Mouse (Mus musculus) testis, adult 2 months (tissue): Measurements from ENCODE around the gene Phrf1.

Experiments
- CTCF ChIP-seq: fragments of 200-500 bp; IDR thresholded peaks from 2 replicates; pipeline ENCODE4 v1.5.1; 2012; ENCODE audit warnings: low read depth, mild to moderate bottlenecking, inconsistent platforms, low read length, moderate library complexity; ENCODE audit not compliant: control insufficient read depth, insufficient read depth, insufficient replicate concordance
- POLR2A ChIP-seq: fragments of 200-500 bp; IDR thresholded peaks from 2 replicates; pipeline ENCODE4 v1.6.1; 2012; ENCODE audit warnings: low read depth, mild to moderate bottlenecking, inconsistent platforms, low read length, moderate library complexity; ENCODE audit not compliant: control insufficient read depth

- TF ChIP-seq POLR2A: no peak
- TF ChIP-seq CTCF: no peak
Observed at GRCm38 (mm10) chr7:141281442-141281841, 52.9 kb downstream of the Phrf1 start.
